Mouse (Mus musculus): ENCODE results near the gene Nlrp4b.
"Not testable (repeated sequence)": the region's sequence is repeated elsewhere in the genome, so short reads cannot be mapped to it uniquely, and the experiment has no call there.

Gene Nlrp4b

DNA sequence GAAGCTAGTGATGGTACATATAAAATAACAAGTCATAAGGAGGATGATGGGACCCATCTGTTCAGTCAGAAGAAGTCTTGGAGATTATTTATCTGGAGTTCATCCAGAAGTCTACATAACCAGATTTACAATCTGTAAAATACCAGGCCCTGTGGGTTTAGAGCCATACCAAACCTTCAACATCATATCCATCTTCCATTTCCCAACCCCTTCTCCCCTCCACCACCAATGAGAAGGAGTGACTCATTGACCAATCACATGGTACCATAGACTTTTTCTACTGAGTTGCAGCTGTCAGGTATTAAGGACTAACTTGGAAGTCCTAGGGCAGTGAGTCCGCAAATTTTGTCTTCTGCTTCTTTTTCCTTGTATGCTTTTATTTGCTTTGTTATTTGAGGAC, at the start of gene Nlrp4b:
Gene Nlrp4b, plus strand, starts transcription at position 301 of the 400 bp plus-strand sequence.
- in situ Hi-C loops (cut with MboI, MseI): no loop called here

DNA sequence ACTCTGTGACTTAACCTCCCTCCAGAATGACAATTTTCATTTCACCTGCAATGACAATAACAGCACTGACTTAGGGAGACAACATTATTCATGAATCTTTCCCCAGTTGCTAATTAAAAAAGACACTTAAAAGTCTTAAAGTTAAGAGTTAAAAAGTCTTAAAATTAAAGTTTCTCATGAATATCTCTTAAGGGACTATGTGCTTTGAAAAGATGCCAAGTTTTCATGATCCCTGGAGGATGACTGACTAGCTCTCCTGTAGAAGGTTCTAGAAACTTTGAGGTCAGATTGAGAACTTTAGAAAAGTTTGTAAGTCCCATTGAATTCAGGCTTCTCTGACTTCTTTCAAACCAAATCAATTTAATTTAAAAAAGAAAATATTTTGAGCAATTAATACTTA, 66.7 kb downstream of the Nlrp4b start, which contains the start of gene Vmn1r71:
Gene Vmn1r71, minus strand, starts transcription at position 101 of the 400 bp plus-strand sequence.
- in situ Hi-C loops (cut with MboI, MseI): no loop called here

DNA sequence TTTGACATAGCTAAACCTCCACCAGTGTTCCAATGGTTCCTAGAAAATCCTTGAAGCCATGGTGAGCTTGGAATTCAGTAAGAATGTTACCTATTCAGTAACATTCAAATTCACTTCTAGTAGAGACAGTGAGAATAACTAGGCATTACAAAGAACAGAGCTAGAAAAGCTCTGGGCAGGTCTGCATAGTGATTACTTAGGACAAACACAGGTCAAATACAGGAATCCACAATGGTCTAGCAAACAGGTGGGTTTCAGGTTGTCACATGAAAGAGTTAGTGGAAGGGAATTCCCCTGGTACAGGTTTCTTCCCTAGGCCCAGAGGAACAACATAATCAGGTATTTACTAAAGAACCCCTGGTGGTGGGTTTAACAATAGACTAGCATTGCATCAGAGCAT, 70.0 kb downstream of the Nlrp4b start:
- in situ Hi-C loops (cut with MboI, MseI): not testable (repeated sequence)
